Mouse (Mus musculus): ENCODE data around the gene Mrpl2. TPM values are rescaled to one million over a fixed set of nuclear protein-coding genes. Genes with fewer than 3 reads are reported as not detected.

Gene Mrpl2
- polyA plus RNA-seq, 1 experiment from 2014 or later, result 106 TPM

GRCm38 (mm10) chr17:46613229-46613628 lies 32.8 kb upstream of the Mrpl2 start:
- Histone ChIP-seq H3K4me3 (no peak overlapping the region), H3K4me2 (no peak overlapping the region), H3K9ac (no peak overlapping the region), H3K36me3 (no peaks in the 10 kb centered on the region), H3K27me3 (replicated peaks) (no peaks in the 10 kb centered on the region), H3K27ac (no peak overlapping the region), H3K9me3 (replicated peaks) (no peaks in the 10 kb centered on the region), H3K4me1 (peaks cover 27% of the 10 kb centered on the region)
- no peak for ATAC-seq
- WGBS (ENCODE audit: insufficient replicate concordance), result 59% methylated on average over 3 of the region's 3 CpGs

GRCm38 (mm10) chr17:46617799-46618198 lies 28.2 kb upstream of the Mrpl2 start:
- no peak for ATAC-seq
- WGBS (ENCODE audit: insufficient replicate concordance), result 69% methylated on average over 12 of the region's 12 CpGs
- no peaks in the 10 kb centered on the region for H3K9me3 ChIP-seq (replicated peaks)
- 0 out of 2 replicates have a peak overlapping the region, but pooled peaks have one; percentile 7 for H3K4me2 ChIP-seq
- H3K36me3 ChIP-seq, result no peaks in the 10 kb centered on the region
- peaks cover 49% of the 10 kb centered on the region for H3K4me1 ChIP-seq
- H3K9ac ChIP-seq, result no peak overlapping the region
- H3K4me3 ChIP-seq, result no peak overlapping the region
- no peak overlapping the region for H3K27ac ChIP-seq
- 0 out of 2 replicates have a peak, but pooled peaks cover 5% of the 10 kb centered on the region for H3K27me3 ChIP-seq (replicated peaks)

GRCm38 (mm10) chr17:46618394-46618768 lies 27.6 kb upstream of the Mrpl2 start:
- Histone ChIP-seq H3K27me3 (replicated peaks) (peaks cover 5% of the 10 kb centered on the region; the same call in 1 of the 2 replicates), H3K27ac (peak overlapping the region; percentile 50), H3K9me3 (replicated peaks) (no peaks in the 10 kb centered on the region), H3K36me3 (no peaks in the 10 kb centered on the region), H3K4me1 (peaks cover 47% of the 10 kb centered on the region), H3K9ac (no peak overlapping the region), H3K4me2 (peak overlapping the region; percentile 7; the same call in 1 of the 2 replicates), H3K4me3 (no peak overlapping the region)
- ATAC-seq, result no peak
- WGBS (ENCODE audit: insufficient replicate concordance), result 42% methylated on average over 6 of the region's 6 CpGs

- Histone ChIP-seq H3K9me3 (replicated peaks) (no peaks in the 10 kb centered on the region), H3K27ac (peak overlapping the region; percentile 50), H3K4me1 (peaks cover 49% of the 10 kb centered on the region), H3K27me3 (replicated peaks) (peaks cover 8% of the 10 kb centered on the region; the same call in 1 of the 2 replicates), H3K36me3 (no peaks in the 10 kb centered on the region), H3K4me2 (peak overlapping the region; percentile 7; the same call in 1 of the 2 replicates), H3K9ac (no peak overlapping the region; the same call in 1 of the 2 replicates), H3K4me3 (no peak overlapping the region)
- 47% methylated on average over 27 of the region's 27 CpGs for WGBS (ENCODE audit: insufficient replicate concordance)
- ATAC-seq, result no peak
These were observed 27.0 kb upstream of the Mrpl2 start for GRCm38 (mm10) chr17:46618769-46619682.

GRCm38 (mm10) chr17:46619683-46620357 lies 26.2 kb upstream of the Mrpl2 start:
- no peak overlapping the region for H3K9ac ChIP-seq
- peaks cover 8% of the 10 kb centered on the region; the same call in 1 of the 2 replicates for H3K27me3 ChIP-seq (replicated peaks)
- H3K36me3 ChIP-seq, result no peaks in the 10 kb centered on the region
- WGBS (ENCODE audit: insufficient replicate concordance), result 50% methylated on average over 16 of the region's 16 CpGs
- H3K4me1 ChIP-seq, result peaks cover 57% of the 10 kb centered on the region
- H3K4me3 ChIP-seq, result no peak overlapping the region
- H3K27ac ChIP-seq, result no peak overlapping the region
- H3K4me2 ChIP-seq, result no peak overlapping the region
- no peaks in the 10 kb centered on the region for H3K9me3 ChIP-seq (replicated peaks)
- no peak for ATAC-seq

GRCm38 (mm10) chr17:46621324-46621723 lies 24.7 kb upstream of the Mrpl2 start:
- peaks cover 58% of the 10 kb centered on the region for H3K4me1 ChIP-seq
- peak overlapping the region; percentile 46 for H3K27ac ChIP-seq
- ATAC-seq, result no peak
- no peak overlapping the region for H3K9ac ChIP-seq
- H3K27me3 ChIP-seq (replicated peaks), result peaks cover 10% of the 10 kb centered on the region; the same call in 1 of the 2 replicates
- 38% methylated on average over 15 of the region's 15 CpGs for WGBS (ENCODE audit: insufficient replicate concordance)
- no peak overlapping the region for H3K4me3 ChIP-seq
- H3K36me3 ChIP-seq, result no peaks in the 10 kb centered on the region
- no peaks in the 10 kb centered on the region for H3K9me3 ChIP-seq (replicated peaks)
- H3K4me2 ChIP-seq, result peak overlapping the region; percentile 23

GRCm38 (mm10) chr17:46622269-46622668 lies 23.8 kb upstream of the Mrpl2 start:
- H3K4me2 ChIP-seq, result no peak overlapping the region
- peaks cover 20% of the 10 kb centered on the region for H3K27me3 ChIP-seq (replicated peaks)
- no peak overlapping the region for H3K27ac ChIP-seq
- H3K4me1 ChIP-seq, result peaks cover 64% of the 10 kb centered on the region
- 45% methylated on average over 11 of the region's 11 CpGs for WGBS (ENCODE audit: insufficient replicate concordance)
- no peak overlapping the region for H3K9ac ChIP-seq
- ATAC-seq, result no peak
- H3K9me3 ChIP-seq (replicated peaks), result no peaks in the 10 kb centered on the region
- no peaks in the 10 kb centered on the region for H3K36me3 ChIP-seq
- H3K4me3 ChIP-seq, result no peak overlapping the region

- Histone ChIP-seq H3K4me1 (peaks cover 62% of the 10 kb centered on the region), H3K36me3 (no peaks in the 10 kb centered on the region), H3K4me2 (0 out of 2 replicates have a peak overlapping the region, but pooled peaks have one; percentile 13), H3K9me3 (replicated peaks) (no peaks in the 10 kb centered on the region), H3K4me3 (no peak overlapping the region), H3K27ac (no peak overlapping the region; the same call in 1 of the 2 replicates), H3K27me3 (replicated peaks) (peaks cover 37% of the 10 kb centered on the region), H3K9ac (no peak overlapping the region)
- no peak for ATAC-seq
- WGBS (ENCODE audit: insufficient replicate concordance), result 26% methylated on average over 10 of the region's 10 CpGs
These were observed 22.0 kb upstream of the Mrpl2 start for GRCm38 (mm10) chr17:46623819-46624557.

GRCm38 (mm10) chr17:46624598-46624997 lies 21.4 kb upstream of the Mrpl2 start:
- no peak overlapping the region; the same call in 1 of the 2 replicates for H3K27ac ChIP-seq
- 55% methylated on average over 12 of the region's 12 CpGs for WGBS (ENCODE audit: insufficient replicate concordance)

GRCm38 (mm10) chr17:46627409-46627808 lies 18.6 kb upstream of the Mrpl2 start:
- WGBS (ENCODE audit: insufficient replicate concordance), result 58% methylated on average over 6 of the region's 6 CpGs
- H3K9me3 ChIP-seq (replicated peaks), result no peaks in the 10 kb centered on the region
- no peak for ATAC-seq
- H3K4me2 ChIP-seq, result peak overlapping the region; percentile 70
- H3K27ac ChIP-seq, result no peak overlapping the region
- H3K27me3 ChIP-seq (replicated peaks), result peaks cover 64% of the 10 kb centered on the region
- no peak overlapping the region for H3K9ac ChIP-seq
- 0 out of 2 replicates have a peak overlapping the region, but pooled peaks have one; percentile 66 for H3K4me3 ChIP-seq
- peaks cover 54% of the 10 kb centered on the region for H3K4me1 ChIP-seq
- no peaks in the 10 kb centered on the region for H3K36me3 ChIP-seq

More at GRCm38 (mm10) chr17:46624598-46624997, 21.4 kb upstream of the Mrpl2 start:
- H3K4me1 ChIP-seq, result peaks cover 62% of the 10 kb centered on the region
- ATAC-seq, result no peak
- 0 out of 2 replicates have a peak overlapping the region, but pooled peaks have one; percentile 13 for H3K4me2 ChIP-seq
- H3K27me3 ChIP-seq (replicated peaks), result peaks cover 43% of the 10 kb centered on the region
- H3K9me3 ChIP-seq (replicated peaks), result no peaks in the 10 kb centered on the region
- no peak overlapping the region for H3K4me3 ChIP-seq
- no peaks in the 10 kb centered on the region for H3K36me3 ChIP-seq
- H3K9ac ChIP-seq, result no peak overlapping the region

- H3K4me2 ChIP-seq, result peak overlapping the region; percentile 70
- H3K4me3 ChIP-seq, result peak overlapping the region; percentile 66
- H3K9me3 ChIP-seq (replicated peaks), result no peaks in the 10 kb centered on the region
- H3K36me3 ChIP-seq, result no peaks in the 10 kb centered on the region; the same call in 1 of the 2 replicates
- peaks cover 48% of the 10 kb centered on the region for H3K4me1 ChIP-seq
- WGBS (ENCODE audit: insufficient replicate concordance), result 2% methylated on average over 13 of the region's 13 CpGs
- peak overlapping the region; percentile 74 for H3K9ac ChIP-seq
- peaks cover 59% of the 10 kb centered on the region for H3K27me3 ChIP-seq (replicated peaks)
- ATAC-seq, result no peak
- H3K27ac ChIP-seq, result no peak overlapping the region
These were observed 17.6 kb upstream of the Mrpl2 start for GRCm38 (mm10) chr17:46628471-46628790.

All from liver, embryonic 12.5 days (tissue).